Mouse (Mus musculus) hindbrain, embryonic 16.5 days (tissue): Measurements from ENCODE around the gene Hist1h4i. TPM values are rescaled to one million over a fixed set of nuclear protein-coding genes. Genes with fewer than 3 reads are reported as not detected.
"Not testable (repeated sequence)": the region's sequence is repeated elsewhere in the genome, so short reads cannot be mapped to it uniquely, and the experiment has no call there.

Experiments
- ATAC-seq: fragments of 200-750 bp; cut with Nextera tagmentation; 2 replicates; pipeline ENCODE4 v1.8.0; 2017; ENCODE audit warnings: moderate TSS enrichment, moderate library complexity
- H3K27ac ChIP-seq: fragments of 300-500 bp; sonication (generic); 2 replicates; pipeline ENCODE4 v1.5.1; 2014; ENCODE audit warnings: low read depth, mild to moderate bottlenecking, control low read depth, low read length, moderate library complexity
- H3K27me3 ChIP-seq: fragments of 300-500 bp; sonication (generic); replicated peaks from 2 replicates; pipeline ENCODE4 v1.6.1; 2014; ENCODE audit warnings: low read length; ENCODE audit not compliant: control insufficient read depth, insufficient read depth
- H3K36me3 ChIP-seq: fragments of 300-500 bp; sonication (generic); 2 replicates; pipeline ENCODE4 v1.6.1; 2014; ENCODE audit warnings: mild to moderate bottlenecking, low read length, moderate library complexity, mixed read lengths; ENCODE audit not compliant: control insufficient read depth, insufficient read depth
- H3K4me1 ChIP-seq: fragments of 300-500 bp; sonication (generic); 2 replicates; pipeline ENCODE4 v1.6.1; 2014; ENCODE audit warnings: low read depth, low read length; ENCODE audit not compliant: control insufficient read depth, insufficient read depth
- H3K4me2 ChIP-seq: fragments of 300-500 bp; sonication (generic); 2 replicates; pipeline ENCODE4 v1.6.1; 2014; ENCODE audit warnings: mild to moderate bottlenecking, low read length, control low read depth, moderate library complexity
- H3K4me3 ChIP-seq: fragments of 300-500 bp; sonication (generic); 2 replicates; pipeline ENCODE4 v1.5.1; 2014; ENCODE audit warnings: mild to moderate bottlenecking, low read length, control low read depth, moderate library complexity
- H3K9ac ChIP-seq: fragments of 300-500 bp; sonication (generic); 2 replicates; pipeline ENCODE4 v1.6.1; 2014; ENCODE audit warnings: low read depth, mild to moderate bottlenecking, control low read depth, low read length, moderate library complexity
- H3K9me3 ChIP-seq: fragments of 300-500 bp; sonication (generic); 2 replicates; pipeline ENCODE4 v1.6.1; 2014; ENCODE audit warnings: mild to moderate bottlenecking, low read length, moderate library complexity; ENCODE audit not compliant: control insufficient read depth
- WGBS: fragments of 180-500 bp; shearing (Covaris S2); extraction: QIAGEN DNeasy Blood & Tissue Kit; methylation state at CpG from one replicate; pipeline ENCODE4 v1.1.7; 2014; 5-methylcytosine and 5-hydroxymethylcytosine counted together
- polyA plus RNA-seq: library from polyadenylated mRNA; unstranded; fragments of >200 nt; fragmentation: Nextera tagmentation; extraction: Ambion mirVana; gene quantifications from 2 replicates; pipeline ENCODE4 v1.2.1, GENCODE M21; 2015

Hist1h4i gene
- polyA plus RNA-seq, 1 experiment from 2014 or later = 6.7 TPM

- H3K36me3 ChIP-seq = no peaks in the 10 kb centered on the region
- H3K9me3 ChIP-seq = no peaks in the 10 kb centered on the region
- H3K4me3 ChIP-seq = no peak overlapping the region
- H3K4me1 ChIP-seq = peaks cover 13% of the 10 kb centered on the region
- H3K27me3 ChIP-seq = no peaks in the 10 kb centered on the region
- no peak for ATAC-seq
- WGBS = 72% methylated on average over 2 of the region's 2 CpGs
- no peak overlapping the region for H3K4me2 ChIP-seq
- H3K27ac ChIP-seq = no peak overlapping the region
- no peak overlapping the region for H3K9ac ChIP-seq
These were observed 4.1 kb upstream of the Hist1h4i start for GRCm38 (mm10) chr13:22045311-22045710.

GRCm38 (mm10) chr13:22044432-22045155 is 3.4 kb upstream of the Hist1h4i start:
- H3K27ac ChIP-seq = no peak overlapping the region
- ATAC-seq = no peak
- no peaks in the 10 kb centered on the region for H3K9me3 ChIP-seq
- no peak overlapping the region for H3K4me2 ChIP-seq
- H3K36me3 ChIP-seq = no peaks in the 10 kb centered on the region
- peaks cover 15% of the 10 kb centered on the region for H3K4me1 ChIP-seq
- H3K9ac ChIP-seq = no peak overlapping the region
- 84% methylated on average over 6 of the region's 6 CpGs for WGBS
- no peaks in the 10 kb centered on the region for H3K27me3 ChIP-seq
- no peak overlapping the region for H3K4me3 ChIP-seq

GRCm38 (mm10) chr13:22043503-22044431 is 2.6 kb upstream of the Hist1h4i start:
- ATAC-seq = 0 out of 2 replicates have a peak, but pooled peaks have one; percentile 6
- 1% methylated on average over 7 of the region's 14 CpGs for WGBS
- Histone ChIP-seq H3K4me2 (peak overlapping the region; percentile 73), H3K9me3 (no peaks in the 10 kb centered on the region), H3K9ac (peak overlapping the region; percentile 55), H3K4me3 (peak overlapping the region; percentile 44), H3K4me1 (peaks cover 15% of the 10 kb centered on the region), H3K27me3 (no peaks in the 10 kb centered on the region), H3K36me3 (no peaks in the 10 kb centered on the region), H3K27ac (peak overlapping the region; percentile 73)

GRCm38 (mm10) chr13:22042568-22043502 is 1.7 kb upstream of the Hist1h4i start, which contains the start of the genes Hist1h2ag and Hist1h2bj:
Hist1h2ag (minus strand) TSS chr13:22042944.
Hist1h2bj (plus strand) TSS chr13:22043214.
- peak within 1 kb of the TSS; percentile 55 for H3K9ac ChIP-seq
- H3K4me2 ChIP-seq = peak within 1 kb of the TSS; percentile 73
- peak within 1 kb of the TSS; percentile 44 for H3K4me3 ChIP-seq
- peaks cover 15% of the 10 kb centered on the region for H3K4me1 ChIP-seq
- not testable (repeated sequence) for H3K9me3 ChIP-seq, H3K36me3 ChIP-seq, H3K27me3 ChIP-seq
- WGBS = under 1% methylated on average over 33 of the region's 80 CpGs
- peak; percentile 96 for ATAC-seq
- H3K27ac ChIP-seq = peak within 1 kb of the TSS; percentile 73

GRCm38 (mm10) chr13:22041651-22042567 is 747 bp upstream of the Hist1h4i start:
- Histone ChIP-seq H3K9me3 (no peaks in the 10 kb centered on the region), H3K27ac (peak overlapping the region; percentile 66), H3K4me3 (peak overlapping the region; percentile 37), H3K4me2 (peak overlapping the region; percentile 90), H3K4me1 (peaks cover 15% of the 10 kb centered on the region), H3K36me3 (no peaks in the 10 kb centered on the region), H3K27me3 (no peaks in the 10 kb centered on the region), H3K9ac (peak overlapping the region; percentile 43)
- ATAC-seq = no peak
- WGBS = 3% methylated on average over 13 of the region's 13 CpGs

GRCm38 (mm10) chr13:22040464-22041141 is 559 bp downstream of the Hist1h4i start:
- Histone ChIP-seq H3K27me3 (no peaks in the 10 kb centered on the region), H3K27ac (peak overlapping the region; percentile 64), H3K4me2 (peak overlapping the region; percentile 90), H3K9me3 (no peaks in the 10 kb centered on the region), H3K4me3 (peak overlapping the region; percentile 44), H3K4me1 (peaks cover 22% of the 10 kb centered on the region), H3K9ac (peak overlapping the region; percentile 48), H3K36me3 (no peaks in the 10 kb centered on the region)
- under 1% methylated on average over 13 of the region's 24 CpGs for WGBS
- ATAC-seq = no peak; the same call in 1 of the 2 replicates

- Histone ChIP-seq H3K4me1 (peaks cover 22% of the 10 kb centered on the region), H3K9ac (no peak overlapping the region), H3K4me2 (peak overlapping the region; percentile 90), H3K4me3 (no peak overlapping the region; the same call in 1 of the 2 replicates), H3K27me3 (no peaks in the 10 kb centered on the region), H3K36me3 (no peaks in the 10 kb centered on the region), H3K9me3 (no peaks in the 10 kb centered on the region), H3K27ac (no peak overlapping the region)
- ATAC-seq = no peak
- 6% methylated on average over 2 of the region's 2 CpGs for WGBS
These were observed 1.2 kb downstream of the Hist1h4i start for GRCm38 (mm10) chr13:22039951-22040463.
